Mouse (Mus musculus) lung, postnatal 0 days (tissue): ENCODE measurements at regions not wholly inside any gene's neighbourhood (a gene's known extent, or its start where the extent isn't known, plus 50 kb on each side); places are given as distances from the start of the nearest gene placed in this dataset.

Source experiments
- CTCF ChIP-seq: IDR thresholded peaks from 2 replicates; pipeline ENCODE4 v1.5.1; 2016; ENCODE audit warnings: antibody characterized with exemption, mild to moderate bottlenecking
- EP300 ChIP-seq: IDR thresholded peaks from 2 replicates; pipeline ENCODE4 v1.6.1; 2016; ENCODE audit warnings: antibody characterized with exemption, mild to moderate bottlenecking, control low read depth

GRCm38 (mm10) chr6:12140596-12140995, 233.0 kb downstream of the Phf14 start:
- TF ChIP-seq CTCF, result no peak
- TF ChIP-seq EP300, result no peak
